Mouse (Mus musculus): ENCODE measurements around the gene H2al1i.
"Not testable (repeated sequence)": the region's sequence is repeated elsewhere in the genome, so short reads cannot be mapped to it uniquely, and the experiment has no call there.

The H2al1i gene

DNA sequence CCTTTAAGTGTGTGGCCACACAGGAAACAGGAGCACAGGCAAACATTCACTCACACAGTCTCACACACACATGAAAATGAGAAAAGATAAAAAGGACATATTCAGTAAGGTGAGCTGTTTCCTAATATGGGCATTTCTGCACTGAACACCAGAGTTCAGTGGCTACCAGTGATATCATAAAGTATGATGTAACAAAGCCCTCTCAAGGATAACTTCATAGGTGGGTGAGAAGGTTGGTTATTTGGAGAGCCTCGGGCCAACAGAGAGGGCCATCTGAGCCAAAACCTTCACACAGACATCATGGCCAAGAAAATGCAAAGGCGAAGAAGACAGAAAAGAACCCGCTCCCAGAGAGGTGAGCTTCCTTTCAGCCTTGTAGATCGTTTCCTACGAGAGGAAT is at the start of gene H2al1i:
Gene H2al1i (plus strand): TSS at position 301 of the 400 bp plus-strand sequence.
- not testable (repeated sequence) for H3K27me3 ChIP-seq (ENCODE audit: insufficient read depth, low read length); H3K36me3 ChIP-seq (ENCODE audit: insufficient read depth, low read length); H3K4me1 ChIP-seq (replicated peaks; ENCODE audit: low read depth, low read length); H3K4me3 ChIP-seq (replicated peaks; ENCODE audit: low read length); H3K9me3 ChIP-seq (ENCODE audit: low read length)

DNA sequence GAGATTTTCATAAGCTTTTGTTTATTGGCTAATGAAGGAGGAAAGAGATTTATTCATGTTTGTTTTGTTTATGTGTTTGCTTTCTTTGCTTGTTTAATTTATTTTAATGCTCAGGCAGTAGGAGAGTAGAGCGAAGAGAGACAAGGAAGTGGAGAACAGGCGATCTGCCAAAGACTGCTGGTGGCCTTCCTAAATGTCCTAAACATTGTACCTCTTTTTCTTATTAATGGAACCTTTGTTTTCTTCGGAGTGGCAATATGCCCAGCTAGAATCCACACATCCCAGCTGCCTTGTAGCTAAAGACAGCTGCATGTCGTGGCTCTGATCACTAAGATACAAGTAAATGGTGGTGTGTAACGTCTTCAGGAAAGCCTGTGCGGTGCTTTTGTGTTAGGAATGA is 47.4 kb upstream of the H2al1i start:
- Histone ChIP-seq H3K9me3 (ENCODE audit: low read length) (peaks cover 3% of the 10 kb centered on the region; the same call in 1 of the 2 replicates), H3K4me1 (replicated peaks; ENCODE audit: low read depth, low read length) (no peaks in the 10 kb centered on the region), H3K27me3 (ENCODE audit: insufficient read depth, low read length) (no peaks in the 10 kb centered on the region), H3K4me3 (replicated peaks; ENCODE audit: low read length) (no peak overlapping the region), H3K36me3 (ENCODE audit: insufficient read depth, low read length) (no peaks in the 10 kb centered on the region)
- TF ChIP-seq CTCF (conservative IDR thresholded peaks at IDR 0.05; ENCODE audit: low read length) (no peak), NANOG (IDR thresholded peaks at IDR 0.05; ENCODE audit: borderline replicate concordance, low read length) (no peak), POU5F1 (IDR thresholded peaks at IDR 0.05; ENCODE audit: borderline replicate concordance, low read length) (no peak)

DNA sequence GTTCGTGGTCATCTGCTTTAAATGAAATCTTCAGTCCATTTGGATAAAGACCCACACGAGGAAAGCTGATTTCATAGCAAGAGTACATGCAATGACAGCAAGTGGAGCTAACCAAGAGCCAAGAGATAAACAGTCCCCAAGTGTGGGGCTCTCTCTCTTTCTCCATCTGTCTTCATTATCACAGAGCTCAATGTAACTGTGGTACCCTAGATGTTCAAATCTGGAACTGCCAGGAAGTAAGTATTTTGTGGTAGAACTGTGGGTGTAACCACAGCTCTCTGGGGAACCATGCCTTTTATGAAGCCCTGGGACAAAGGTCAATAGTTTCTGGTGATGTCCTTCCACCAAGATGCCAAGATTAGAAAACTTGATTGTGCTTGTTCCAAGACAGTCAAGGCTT is 43.7 kb upstream of the H2al1i start:
- no peak overlapping the region for H3K4me3 ChIP-seq (replicated peaks; ENCODE audit: low read length)

DNA sequence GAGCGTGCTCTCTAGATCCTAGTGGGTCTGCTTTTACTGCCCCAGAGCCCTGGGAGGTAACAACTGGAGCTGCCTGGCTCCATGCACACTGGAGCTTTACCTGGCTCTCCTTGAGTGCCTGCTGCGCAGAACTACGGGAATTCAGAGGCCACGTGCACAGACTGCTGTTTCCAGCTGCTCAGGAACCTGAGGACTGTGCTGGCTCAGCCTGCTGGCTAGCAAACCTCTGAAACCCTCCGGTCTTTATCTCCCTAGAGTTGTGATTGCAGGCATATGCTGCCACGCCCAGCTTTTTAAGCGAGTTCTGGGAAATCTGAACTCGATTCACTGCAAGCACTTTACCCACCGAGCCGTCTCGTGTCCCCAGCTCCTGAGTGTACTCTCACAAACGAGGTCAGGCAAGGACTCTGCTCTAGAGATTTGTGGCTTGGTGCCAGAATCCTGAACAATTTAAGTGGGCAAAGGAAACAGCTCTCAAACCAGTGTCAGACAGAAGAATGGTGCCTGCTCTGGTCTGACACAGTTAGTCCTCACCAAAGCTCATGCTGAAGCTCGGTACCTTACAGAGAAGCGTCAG is 36.1 kb upstream of the H2al1i start:
- H3K4me3 ChIP-seq (replicated peaks; ENCODE audit: low read length): no peak overlapping the region
- TF ChIP-seq POU5F1 (IDR thresholded peaks at IDR 0.05; ENCODE audit: borderline replicate concordance, low read length) (no peak), NANOG (IDR thresholded peaks at IDR 0.05; ENCODE audit: borderline replicate concordance, low read length) (no peak), CTCF (conservative IDR thresholded peaks at IDR 0.05; ENCODE audit: low read length) (no peak)

More for the DNA sequence above, 43.7 kb upstream of the H2al1i start:
- Histone ChIP-seq H3K9me3 (ENCODE audit: low read length) (peaks cover 35% of the 10 kb centered on the region), H3K36me3 (ENCODE audit: insufficient read depth, low read length) (no peaks in the 10 kb centered on the region), H3K27me3 (ENCODE audit: insufficient read depth, low read length) (no peaks in the 10 kb centered on the region), H3K4me1 (replicated peaks; ENCODE audit: low read depth, low read length) (no peaks in the 10 kb centered on the region)
- no peak for TF ChIP-seq CTCF (conservative IDR thresholded peaks at IDR 0.05; ENCODE audit: low read length)
- TF ChIP-seq NANOG (IDR thresholded peaks at IDR 0.05; ENCODE audit: borderline replicate concordance, low read length): no peak
- TF ChIP-seq POU5F1 (IDR thresholded peaks at IDR 0.05; ENCODE audit: borderline replicate concordance, low read length): no peak

DNA sequence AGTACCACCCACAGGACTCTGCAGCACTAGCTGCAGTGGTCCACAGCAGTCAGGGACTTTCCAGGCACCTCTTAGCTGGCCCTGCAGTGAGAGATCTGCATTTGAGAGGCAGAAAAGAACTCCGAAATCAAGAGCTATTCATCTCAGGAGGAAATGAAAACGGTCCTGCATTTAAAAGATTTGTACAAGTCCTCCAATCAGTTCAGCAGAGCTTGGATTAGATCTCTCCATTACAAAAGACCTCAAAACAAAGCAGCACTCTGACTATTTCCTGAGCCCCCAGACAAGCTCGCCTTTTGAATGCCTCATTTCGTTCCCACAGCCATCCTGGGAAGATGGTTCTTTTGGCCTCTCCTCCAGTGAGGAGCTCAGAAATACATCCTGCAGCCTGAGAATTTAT is 35.2 kb upstream of the H2al1i start:
- peak; percentile 68; the same call in 1 of the 2 replicates for TF ChIP-seq NANOG (IDR thresholded peaks at IDR 0.05; ENCODE audit: borderline replicate concordance, low read length)
- no peak for TF ChIP-seq POU5F1 (IDR thresholded peaks at IDR 0.05; ENCODE audit: borderline replicate concordance, low read length)
- Histone ChIP-seq H3K27me3 (ENCODE audit: insufficient read depth, low read length) (no peaks in the 10 kb centered on the region), H3K36me3 (ENCODE audit: insufficient read depth, low read length) (no peaks in the 10 kb centered on the region), H3K4me3 (replicated peaks; ENCODE audit: low read length) (no peak overlapping the region), H3K9me3 (ENCODE audit: low read length) (peaks cover 30% of the 10 kb centered on the region), H3K4me1 (replicated peaks; ENCODE audit: low read depth, low read length) (peaks cover 8% of the 10 kb centered on the region)

More for the DNA sequence above, 36.1 kb upstream of the H2al1i start:
- H3K27me3 ChIP-seq (ENCODE audit: insufficient read depth, low read length): no peaks in the 10 kb centered on the region
- peaks cover 38% of the 10 kb centered on the region for H3K9me3 ChIP-seq (ENCODE audit: low read length)
- H3K36me3 ChIP-seq (ENCODE audit: insufficient read depth, low read length): no peaks in the 10 kb centered on the region
- peaks cover 8% of the 10 kb centered on the region for H3K4me1 ChIP-seq (replicated peaks; ENCODE audit: low read depth, low read length)

DNA sequence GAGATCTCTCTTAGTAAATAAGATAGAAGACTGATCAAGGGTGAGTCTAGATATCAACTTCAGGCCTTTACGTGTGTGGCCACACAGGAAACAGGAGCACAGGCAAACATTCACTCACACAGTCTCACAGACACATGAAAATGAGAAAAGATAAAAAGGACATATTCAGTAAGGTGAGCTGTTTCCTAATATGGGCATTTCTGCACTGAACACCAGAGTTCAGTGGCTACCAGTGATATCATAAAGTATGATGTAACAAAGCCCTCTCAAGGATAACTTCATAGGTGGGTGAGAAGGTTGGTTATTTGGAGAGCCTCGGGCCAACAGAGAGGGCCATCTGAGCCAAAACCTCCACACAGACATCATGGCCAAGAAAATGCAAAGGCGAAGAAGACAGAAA is 25.5 kb upstream of the H2al1i start, which contains the start of gene H2al1a:
Gene H2al1a (plus strand): TSS at position 301 of the 400 bp plus-strand sequence.
- H3K4me1 ChIP-seq (replicated peaks; ENCODE audit: low read depth, low read length); H3K27me3 ChIP-seq (ENCODE audit: insufficient read depth, low read length); H3K9me3 ChIP-seq (ENCODE audit: low read length); H3K36me3 ChIP-seq (ENCODE audit: insufficient read depth, low read length); H3K4me3 ChIP-seq (replicated peaks; ENCODE audit: low read length): not testable (repeated sequence)

DNA sequence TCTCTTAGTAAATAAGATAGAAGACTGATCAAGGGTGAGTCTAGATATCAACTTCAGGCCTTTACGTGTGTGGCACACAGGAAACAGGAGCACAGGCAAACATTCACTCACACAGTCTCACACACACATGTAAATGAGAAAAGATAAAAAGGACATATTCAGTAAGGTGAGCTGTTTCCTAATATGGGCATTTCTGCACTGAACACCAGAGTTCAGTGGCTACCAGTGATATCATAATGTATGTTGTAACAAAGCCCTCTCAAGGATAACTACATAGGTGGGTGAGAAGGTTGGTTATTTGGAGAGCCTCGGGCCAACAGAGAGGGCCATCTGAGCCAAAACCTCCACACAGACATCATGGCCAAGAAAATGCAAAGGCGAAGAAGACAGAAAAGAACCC is 22.3 kb upstream of the H2al1i start, which contains the start of gene H2al1b:
Gene H2al1b (plus strand): TSS at position 301 of the 400 bp plus-strand sequence.
- H3K4me1 ChIP-seq (replicated peaks; ENCODE audit: low read depth, low read length); H3K27me3 ChIP-seq (ENCODE audit: insufficient read depth, low read length); H3K9me3 ChIP-seq (ENCODE audit: low read length); H3K36me3 ChIP-seq (ENCODE audit: insufficient read depth, low read length); H3K4me3 ChIP-seq (replicated peaks; ENCODE audit: low read length): not testable (repeated sequence)

DNA sequence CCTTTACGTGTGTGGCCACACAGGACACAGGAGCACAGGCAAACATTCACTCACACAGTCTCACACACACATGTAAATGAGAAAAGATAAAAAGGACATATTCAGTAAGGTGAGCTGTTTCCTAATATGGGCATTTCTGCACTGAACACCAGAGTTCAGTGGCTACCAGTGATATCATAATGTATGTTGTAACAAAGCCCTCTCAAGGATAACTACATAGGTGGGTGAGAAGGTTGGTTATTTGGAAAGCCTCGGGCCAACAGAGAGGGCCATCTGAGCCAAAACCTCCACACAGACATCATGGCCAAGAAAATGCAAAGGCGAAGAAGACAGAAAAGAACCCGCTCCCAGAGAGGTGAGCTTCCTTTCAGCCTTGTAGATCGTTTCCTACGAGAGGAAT is 19.1 kb upstream of the H2al1i start, which contains the start of gene H2al1c:
Gene H2al1c (plus strand): TSS at position 301 of the 400 bp plus-strand sequence.
- H3K36me3 ChIP-seq (ENCODE audit: insufficient read depth, low read length); H3K4me3 ChIP-seq (replicated peaks; ENCODE audit: low read length); H3K4me1 ChIP-seq (replicated peaks; ENCODE audit: low read depth, low read length); H3K27me3 ChIP-seq (ENCODE audit: insufficient read depth, low read length); H3K9me3 ChIP-seq (ENCODE audit: low read length): not testable (repeated sequence)

DNA sequence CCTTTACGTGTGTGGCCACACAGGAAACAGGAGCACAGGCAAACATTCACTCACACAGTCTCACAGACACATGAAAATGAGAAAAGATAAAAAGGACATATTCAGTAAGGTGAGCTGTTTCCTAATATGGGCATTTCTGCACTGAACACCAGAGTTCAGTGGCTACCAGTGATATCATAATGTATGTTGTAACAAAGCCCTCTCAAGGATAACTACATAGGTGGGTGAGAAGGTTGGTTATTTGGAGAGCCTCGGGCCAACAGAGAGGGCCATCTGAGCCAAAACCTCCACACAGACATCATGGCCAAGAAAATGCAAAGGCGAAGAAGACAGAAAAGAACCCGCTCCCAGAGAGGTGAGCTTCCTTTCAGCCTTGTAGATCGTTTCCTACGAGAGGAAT is 15.9 kb upstream of the H2al1i start, which contains the start of gene H2al1d:
Gene H2al1d (plus strand): TSS at position 301 of the 400 bp plus-strand sequence.
- not testable (repeated sequence) for H3K9me3 ChIP-seq (ENCODE audit: low read length); H3K4me3 ChIP-seq (replicated peaks; ENCODE audit: low read length); H3K4me1 ChIP-seq (replicated peaks; ENCODE audit: low read depth, low read length); H3K27me3 ChIP-seq (ENCODE audit: insufficient read depth, low read length); H3K36me3 ChIP-seq (ENCODE audit: insufficient read depth, low read length)

DNA sequence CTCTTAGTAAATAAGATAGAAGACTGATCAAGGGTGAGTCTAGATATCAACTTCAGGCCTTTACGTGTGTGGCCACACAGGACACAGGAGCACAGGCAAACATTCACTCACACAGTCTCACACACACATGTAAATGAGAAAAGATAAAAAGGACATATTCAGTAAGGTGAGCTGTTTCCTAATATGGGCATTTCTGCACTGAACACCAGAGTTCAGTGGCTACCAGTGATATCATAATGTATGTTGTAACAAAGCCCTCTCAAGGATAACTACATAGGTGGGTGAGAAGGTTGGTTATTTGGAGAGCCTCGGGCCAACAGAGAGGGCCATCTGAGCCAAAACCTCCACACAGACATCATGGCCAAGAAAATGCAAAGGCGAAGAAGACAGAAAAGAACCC is 12.8 kb upstream of the H2al1i start, which contains the start of gene H2al1e:
Gene H2al1e (plus strand): TSS at position 301 of the 400 bp plus-strand sequence.
- not testable (repeated sequence) for H3K36me3 ChIP-seq (ENCODE audit: insufficient read depth, low read length); H3K4me1 ChIP-seq (replicated peaks; ENCODE audit: low read depth, low read length); H3K4me3 ChIP-seq (replicated peaks; ENCODE audit: low read length); H3K27me3 ChIP-seq (ENCODE audit: insufficient read depth, low read length); H3K9me3 ChIP-seq (ENCODE audit: low read length)

DNA sequence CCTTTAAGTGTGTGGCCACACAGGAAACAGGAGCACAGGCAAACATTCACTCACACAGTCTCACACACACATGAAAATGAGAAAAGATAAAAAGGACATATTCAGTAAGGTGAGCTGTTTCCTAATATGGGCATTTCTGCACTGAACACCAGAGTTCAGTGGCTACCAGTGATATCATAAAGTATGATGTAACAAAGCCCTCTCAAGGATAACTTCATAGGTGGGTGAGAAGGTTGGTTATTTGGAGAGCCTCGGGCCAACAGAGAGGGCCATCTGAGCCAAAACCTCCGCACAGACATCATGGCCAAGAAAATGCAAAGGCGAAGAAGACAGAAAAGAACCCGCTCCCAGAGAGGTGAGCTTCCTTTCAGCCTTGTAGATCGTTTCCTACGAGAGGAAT is 9.6 kb upstream of the H2al1i start, which contains the start of gene H2al1f:
Gene H2al1f (plus strand): TSS at position 301 of the 400 bp plus-strand sequence.
- not testable (repeated sequence) for H3K36me3 ChIP-seq (ENCODE audit: insufficient read depth, low read length); H3K4me3 ChIP-seq (replicated peaks; ENCODE audit: low read length); H3K9me3 ChIP-seq (ENCODE audit: low read length); H3K4me1 ChIP-seq (replicated peaks; ENCODE audit: low read depth, low read length); H3K27me3 ChIP-seq (ENCODE audit: insufficient read depth, low read length)

DNA sequence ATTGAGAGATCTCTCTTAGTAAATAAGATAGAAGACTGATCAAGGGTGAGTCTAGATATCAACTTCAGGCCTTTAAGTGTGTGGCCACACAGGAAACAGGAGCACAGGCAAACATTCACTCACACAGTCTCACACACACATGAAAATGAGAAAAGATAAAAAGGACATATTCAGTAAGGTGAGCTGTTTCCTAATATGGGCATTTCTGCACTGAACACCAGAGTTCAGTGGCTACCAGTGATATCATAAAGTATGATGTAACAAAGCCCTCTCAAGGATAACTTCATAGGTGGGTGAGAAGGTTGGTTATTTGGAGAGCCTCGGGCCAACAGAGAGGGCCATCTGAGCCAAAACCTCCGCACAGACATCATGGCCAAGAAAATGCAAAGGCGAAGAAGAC is 6.5 kb upstream of the H2al1i start, which contains the start of gene H2al1g:
Gene H2al1g (plus strand): TSS at position 301 of the 400 bp plus-strand sequence.
- H3K4me3 ChIP-seq (replicated peaks; ENCODE audit: low read length); H3K9me3 ChIP-seq (ENCODE audit: low read length); H3K27me3 ChIP-seq (ENCODE audit: insufficient read depth, low read length); H3K4me1 ChIP-seq (replicated peaks; ENCODE audit: low read depth, low read length); H3K36me3 ChIP-seq (ENCODE audit: insufficient read depth, low read length): not testable (repeated sequence)

DNA sequence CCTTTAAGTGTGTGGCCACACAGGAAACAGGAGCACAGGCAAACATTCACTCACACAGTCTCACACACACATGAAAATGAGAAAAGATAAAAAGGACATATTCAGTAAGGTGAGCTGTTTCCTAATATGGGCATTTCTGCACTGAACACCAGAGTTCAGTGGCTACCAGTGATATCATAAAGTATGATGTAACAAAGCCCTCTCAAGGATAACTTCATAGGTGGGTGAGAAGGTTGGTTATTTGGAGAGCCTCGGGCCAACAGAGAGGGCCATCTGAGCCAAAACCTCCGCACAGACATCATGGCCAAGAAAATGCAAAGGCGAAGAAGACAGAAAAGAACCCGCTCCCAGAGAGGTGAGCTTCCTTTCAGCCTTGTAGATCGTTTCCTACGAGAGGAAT is 3.3 kb upstream of the H2al1i start, which contains the start of gene H2al1h:
Gene H2al1h (plus strand): TSS at position 301 of the 400 bp plus-strand sequence.
- H3K9me3 ChIP-seq (ENCODE audit: low read length); H3K4me3 ChIP-seq (replicated peaks; ENCODE audit: low read length); H3K36me3 ChIP-seq (ENCODE audit: insufficient read depth, low read length); H3K4me1 ChIP-seq (replicated peaks; ENCODE audit: low read depth, low read length); H3K27me3 ChIP-seq (ENCODE audit: insufficient read depth, low read length): not testable (repeated sequence)
